Mouse (Mus musculus) megakaryocyte progenitor cell, adult 5-6 weeks (primary cell): ENCODE data around the gene Mgll. TPM values are rescaled to one million over a fixed set of nuclear protein-coding genes. Genes with fewer than 3 reads are reported as not detected.

Experiments
- ATAC-seq: replicated peaks from 2 replicates; pipeline ENCODE4 v1.8.0; 2016; ENCODE audit warnings: mild to moderate bottlenecking, moderate TSS enrichment, inconsistent platforms; ENCODE audit not compliant: poor library complexity
- total RNA-seq, 2 experiments: library from RNA; stranded (forward) in 1 of 2; stranded (reverse) in 1 of 2; fragments of 157-497, 149-512 nt in 1 of 2; fragments of 200-1000 nt in 1 of 2; gene quantifications; 2 replicates each; pipeline versions ENCODE4 v1.2.3 to v1.2.4; 2015 to 2017

The Mgll gene
- total RNA-seq, 2 experiments from 2014 or later, result 1.6 to 1.9 TPM

GRCm38 (mm10) chr6:88793243-88793642, 69.0 kb downstream of the Mgll start:
- ATAC-seq, result no peak

DNA sequence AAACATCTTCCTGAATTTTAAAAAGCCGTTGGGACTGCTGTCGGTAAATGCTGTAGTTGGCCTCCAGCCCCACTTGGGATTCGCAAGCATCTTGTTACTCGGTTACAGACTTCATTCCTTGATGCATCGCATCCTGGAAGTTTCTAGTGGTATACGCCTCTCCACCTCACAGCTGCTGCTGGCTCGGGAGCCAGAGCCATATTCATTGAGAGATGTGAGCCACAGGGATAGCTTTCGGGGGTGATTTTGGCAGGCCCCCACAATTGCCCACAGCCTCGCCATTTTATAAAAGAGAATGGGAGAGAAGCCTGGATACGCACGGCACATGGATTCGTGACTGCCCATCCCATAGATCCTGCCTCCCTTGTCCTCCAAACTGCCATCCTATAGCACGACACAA, 69.7 kb downstream of the Mgll start:
- no peak for ATAC-seq

GRCm38 (mm10) chr6:88794561-88794971, 70.4 kb downstream of the Mgll start:
- no peak for ATAC-seq

DNA sequence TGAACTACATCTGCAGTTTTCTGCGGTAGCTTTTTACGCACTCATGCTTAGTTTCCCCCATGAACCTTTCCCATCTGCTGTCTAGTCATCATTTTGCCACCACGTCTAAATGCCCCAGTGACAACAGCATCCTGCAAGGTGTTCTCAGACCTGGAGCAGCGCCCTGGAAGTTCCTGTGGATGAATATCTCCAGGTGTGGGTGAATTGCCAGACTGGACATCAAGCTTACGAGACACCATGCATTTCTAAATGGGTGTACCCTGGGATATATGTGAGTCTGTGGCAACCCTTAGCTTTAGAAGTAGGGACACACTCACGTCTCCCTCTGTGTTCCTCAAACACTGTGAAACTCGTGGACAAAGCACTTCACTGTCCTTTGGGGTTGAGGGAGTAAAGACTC, 76.0 kb downstream of the Mgll start:
- ATAC-seq, result no peak

GRCm38 (mm10) chr6:88800735-88801134, 76.5 kb downstream of the Mgll start:
- ATAC-seq, result no peak

DNA sequence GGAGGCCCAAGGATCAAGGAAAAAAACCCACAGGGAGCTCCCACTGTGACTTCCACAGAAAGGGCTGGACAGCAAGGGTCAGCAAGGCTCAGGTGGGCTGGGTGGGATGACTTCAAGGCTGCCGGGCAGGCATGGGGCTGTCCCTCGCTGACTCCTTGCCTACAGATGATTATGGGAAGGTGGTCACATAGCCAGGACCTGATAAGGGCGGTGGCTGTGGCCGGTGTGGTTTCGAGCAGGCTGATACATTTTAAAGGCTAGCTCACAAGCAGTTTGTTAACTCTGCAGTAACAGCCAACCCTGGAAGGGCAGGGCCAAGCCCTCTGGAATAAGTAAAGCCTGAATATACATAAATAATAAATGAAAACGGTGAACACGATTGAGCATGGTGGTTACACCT, 78.8 kb downstream of the Mgll start:
- peak; percentile 65 for ATAC-seq

DNA sequence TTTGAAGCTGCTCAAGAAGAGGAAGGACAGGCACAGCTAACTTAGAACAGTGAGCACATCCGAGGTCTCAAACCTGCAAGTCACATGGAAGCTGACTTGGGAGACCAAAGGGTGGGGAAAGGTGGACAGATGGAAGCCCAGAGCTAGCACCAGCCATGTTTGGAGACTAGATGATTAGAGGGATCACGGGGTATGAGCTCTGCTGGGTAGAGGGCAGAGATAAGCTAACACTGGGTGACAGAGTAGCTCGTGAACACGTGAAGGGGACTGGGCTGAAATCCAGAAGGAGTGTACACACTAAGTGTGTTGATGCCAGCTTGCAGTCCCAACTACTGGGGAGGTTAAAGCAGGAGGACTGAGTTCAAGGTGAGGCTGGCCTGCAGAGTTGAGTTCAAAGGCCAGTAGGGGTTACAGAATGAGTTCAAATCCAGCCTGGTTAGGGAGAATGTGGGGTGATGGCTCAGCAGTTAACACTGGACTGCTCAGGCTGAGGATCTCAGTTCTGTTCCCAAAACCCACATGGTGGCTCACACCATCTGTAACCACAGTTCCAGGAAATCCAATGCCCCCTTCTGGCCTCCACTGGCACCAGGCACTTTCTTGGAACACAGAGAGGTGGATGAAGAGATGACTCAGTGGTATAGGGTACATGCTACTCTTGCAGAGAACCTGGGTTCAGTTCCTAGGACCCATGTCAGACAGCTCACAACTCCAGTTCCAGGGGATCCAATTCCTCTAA, 79.9 kb downstream of the Mgll start:
- ATAC-seq, result peak; percentile 82

GRCm38 (mm10) chr6:88804966-88805577, 80.9 kb downstream of the Mgll start:
- no peak for ATAC-seq

- no peak for ATAC-seq
Measured at GRCm38 (mm10) chr6:88809091-88810037, 85.2 kb downstream of the Mgll start.

DNA sequence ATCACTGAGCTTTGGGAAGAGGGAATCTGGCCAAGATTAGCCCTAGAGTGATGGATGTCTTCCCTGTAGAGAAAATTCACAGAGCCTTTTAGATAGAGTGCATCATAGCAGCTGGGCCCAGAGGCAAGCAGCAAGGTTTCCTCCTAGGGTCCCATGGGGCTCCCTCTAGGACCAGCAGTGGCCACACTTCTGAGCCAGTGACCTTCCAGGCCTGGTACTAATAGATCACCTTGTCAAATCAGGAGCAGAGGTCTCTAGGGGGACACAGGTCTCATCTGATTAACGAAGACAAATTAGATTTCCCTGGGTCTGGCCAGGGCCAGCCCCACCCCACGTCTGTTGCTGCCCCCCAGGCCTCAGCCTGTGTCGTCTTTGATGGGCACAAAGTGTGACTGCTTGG, 86.1 kb downstream of the Mgll start:
- ATAC-seq, result no peak

GRCm38 (mm10) chr6:88811396-88811795, 87.2 kb downstream of the Mgll start:
- peak; percentile 24; the same call in 1 of the 2 replicates for ATAC-seq

DNA sequence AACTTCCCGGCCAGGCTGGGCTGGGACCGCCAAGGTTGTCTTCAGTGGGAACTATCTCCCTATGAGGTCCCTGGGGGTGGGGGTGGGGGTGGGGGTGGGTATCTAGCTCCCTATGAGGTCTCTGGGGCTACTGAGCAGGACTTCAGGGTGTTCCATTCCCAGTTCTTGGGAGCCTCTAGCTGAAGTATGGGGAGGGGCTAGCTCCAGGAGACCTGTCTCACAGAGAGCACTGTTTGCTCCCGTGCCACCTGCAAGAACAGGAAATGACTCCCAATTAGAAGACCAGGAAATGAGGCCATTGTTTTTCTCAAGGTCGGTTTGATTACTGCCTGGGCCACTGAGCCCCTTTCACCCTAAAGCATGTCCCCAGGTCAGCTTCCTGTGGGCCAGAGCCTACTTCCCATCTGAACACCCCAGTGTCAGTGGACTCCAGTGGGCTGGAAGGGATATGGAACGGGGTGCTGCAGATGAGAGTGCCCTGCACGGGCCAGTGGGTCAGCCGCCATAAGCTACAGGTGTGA, 87.7 kb downstream of the Mgll start:
- no peak for ATAC-seq

- peak; percentile 81 for ATAC-seq
Measured at GRCm38 (mm10) chr6:88812886-88813285, 88.7 kb downstream of the Mgll start.

GRCm38 (mm10) chr6:88813832-88814231, 89.6 kb downstream of the Mgll start:
- no peak for ATAC-seq

GRCm38 (mm10) chr6:88815036-88815435, 90.8 kb downstream of the Mgll start:
- no peak for ATAC-seq

DNA sequence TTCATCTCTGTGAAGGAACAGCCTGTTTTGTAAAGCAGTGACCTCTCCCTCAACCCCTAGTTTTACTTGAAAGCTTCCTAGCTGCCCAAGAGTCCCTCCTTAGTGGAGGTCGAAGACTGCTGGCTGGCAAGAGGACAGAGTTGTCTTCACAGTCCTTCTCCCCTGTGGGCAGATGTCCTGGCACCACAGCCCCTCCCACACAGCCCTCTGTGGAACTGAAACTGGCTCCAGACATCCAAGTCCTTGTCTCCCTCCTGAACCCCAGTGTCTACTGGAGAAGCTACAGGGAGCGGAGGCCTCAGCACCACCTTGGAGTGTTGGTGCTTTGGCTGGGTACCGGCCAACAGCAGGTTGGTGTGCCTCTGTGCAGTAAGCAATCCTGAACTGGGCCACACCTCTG, 91.3 kb downstream of the Mgll start:
- ATAC-seq, result no peak

DNA sequence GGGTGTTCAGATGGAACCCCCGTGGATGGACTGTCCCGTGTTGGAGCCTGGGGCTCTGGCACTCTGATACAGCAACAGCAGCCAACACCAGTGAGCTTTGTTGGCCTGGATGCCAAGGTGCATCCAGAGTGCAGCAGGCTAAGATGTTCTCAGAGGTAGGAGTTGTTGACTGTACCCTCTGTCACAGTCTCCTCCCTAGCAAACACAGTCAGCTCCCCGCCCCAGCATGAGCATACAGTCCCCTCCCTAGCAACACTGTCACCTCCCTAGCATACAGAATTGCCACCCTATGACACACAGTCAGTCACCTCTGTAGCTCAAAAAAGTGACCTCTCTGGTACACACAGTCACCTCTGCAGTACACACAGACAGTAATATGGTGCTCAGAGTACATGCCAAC, 92.7 kb downstream of the Mgll start:
- no peak for ATAC-seq

GRCm38 (mm10) chr6:88820853-88821252, 96.6 kb downstream of the Mgll start:
- peak; percentile 45 for ATAC-seq

DNA sequence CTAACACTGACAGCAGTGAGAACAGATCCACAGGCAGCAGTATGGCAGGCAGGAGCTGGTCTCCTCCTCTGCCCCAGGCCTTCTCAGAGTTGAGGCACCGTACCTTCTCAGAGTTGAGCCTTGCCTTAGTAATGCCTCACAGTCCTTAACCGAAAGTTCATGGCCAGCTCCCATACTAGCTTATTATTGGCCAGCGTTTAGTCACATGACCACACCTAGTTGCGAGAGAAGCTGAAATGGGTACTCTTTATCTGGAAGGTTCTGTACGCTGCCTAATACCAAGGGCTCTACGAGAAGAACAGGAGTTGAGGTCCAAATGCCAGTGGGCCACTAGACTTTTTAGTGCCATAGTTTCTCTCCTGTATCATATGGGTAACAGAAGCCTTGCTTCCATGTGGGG, 97.1 kb downstream of the Mgll start:
- no peak for ATAC-seq

DNA sequence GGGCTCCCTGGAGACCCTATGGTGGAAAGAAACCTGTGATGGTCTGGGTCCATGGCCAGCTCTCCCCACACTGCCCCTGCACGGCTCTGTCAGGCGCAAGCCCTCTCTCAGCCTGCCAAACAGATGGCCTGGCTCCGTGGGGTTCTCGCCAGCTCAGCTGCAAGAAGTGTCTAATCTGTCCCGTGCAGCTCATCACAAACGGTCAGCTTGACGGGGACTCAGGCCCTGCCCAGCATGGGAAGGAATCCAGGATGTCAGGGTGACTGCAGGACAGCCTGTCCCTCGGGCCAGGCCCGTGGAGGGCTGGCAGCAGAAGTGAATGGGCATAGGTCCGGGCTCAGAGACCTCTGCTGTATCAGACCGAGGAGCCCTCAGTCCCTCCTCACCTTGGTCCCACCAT, 97.7 kb downstream of the Mgll start:
- no peak for ATAC-seq

GRCm38 (mm10) chr6:88824183-88824582, 100.0 kb downstream of the Mgll start:
- ATAC-seq, result no peak
